Mouse (Mus musculus) lung, postnatal 0 days (tissue): ENCODE data around the gene Gcsh. TPM values are rescaled to one million over a fixed set of nuclear protein-coding genes. Genes with fewer than 3 reads are reported as not detected.
A peak's percentile ranks its signal among the peaks of the same experiment; 100 is the strongest.

Experiments used
- ATAC-seq: fragments of 200-750 bp; cut with Nextera tagmentation; 2 replicates; pipeline ENCODE4 v1.8.0; 2017; ENCODE audit warnings: moderate library complexity
- DNase-seq: peaks from one replicate; pipeline ENCODE4 v3.0.0-alpha.2; 2016; ENCODE audit warnings: low spot score
- H3K27ac ChIP-seq: fragments of 300-500 bp; sonication (generic); 2 replicates; pipeline ENCODE4 v1.5.1; 2014; ENCODE audit warnings: antibody characterized with exemption, mild to moderate bottlenecking, low read length, mixed read lengths
- H3K27me3 ChIP-seq: fragments of 300-500 bp; sonication (generic); replicated peaks from 2 replicates; pipeline ENCODE4 v1.6.1; 2014; ENCODE audit warnings: low read length, mixed read lengths; ENCODE audit not compliant: insufficient read depth
- H3K36me3 ChIP-seq: fragments of 300-500 bp; sonication (generic); 2 replicates; pipeline ENCODE4 v1.6.1; 2014; ENCODE audit warnings: low read length, mixed read lengths; ENCODE audit not compliant: insufficient read depth
- H3K4me1 ChIP-seq: fragments of 300-500 bp; sonication (generic); 2 replicates; pipeline ENCODE4 v1.6.1; 2014; ENCODE audit warnings: antibody characterized with exemption, low read depth, low read length, mixed read lengths; ENCODE audit not compliant: insufficient read depth
- H3K4me2 ChIP-seq: fragments of 300-500 bp; sonication (generic); replicated peaks from 2 replicates; pipeline ENCODE4 v1.6.1; 2014; ENCODE audit warnings: low read depth, mild to moderate bottlenecking, low read length, moderate library complexity, mixed read lengths
- H3K4me3 ChIP-seq: fragments of 300-500 bp; sonication (generic); 2 replicates; pipeline ENCODE4 v1.5.1; 2014; ENCODE audit warnings: low read depth, low read length
- H3K9ac ChIP-seq: fragments of 300-500 bp; sonication (generic); replicated peaks from 2 replicates; pipeline ENCODE4 v1.6.1; 2014; ENCODE audit warnings: low read depth, mild to moderate bottlenecking
- H3K9me3 ChIP-seq: fragments of 300-500 bp; sonication (generic); 2 replicates; pipeline ENCODE4 v1.6.1; 2016; ENCODE audit warnings: low read length, mixed read lengths
- CTCF ChIP-seq: IDR thresholded peaks from 2 replicates; pipeline ENCODE4 v1.5.1; 2016; ENCODE audit warnings: antibody characterized with exemption, mild to moderate bottlenecking
- EP300 ChIP-seq: IDR thresholded peaks from 2 replicates; pipeline ENCODE4 v1.6.1; 2016; ENCODE audit warnings: antibody characterized with exemption, mild to moderate bottlenecking, control low read depth
- WGBS: fragments of 180-500 bp; shearing (Covaris S2); extraction: QIAGEN DNeasy Blood & Tissue Kit; methylation state at CpG from one replicate; pipeline ENCODE4 v1.1.7; 2014; 5-methylcytosine and 5-hydroxymethylcytosine counted together
- polyA plus RNA-seq: library from polyadenylated mRNA; unstranded; fragments of >200 nt; fragmentation: Nextera tagmentation; extraction: Ambion mirVana; gene quantifications from 2 replicates; pipeline ENCODE4 v1.2.1, GENCODE M21; 2015

The Gcsh gene
- polyA plus RNA-seq, 1 experiment from 2014 or later, result 47.2 TPM

DNA sequence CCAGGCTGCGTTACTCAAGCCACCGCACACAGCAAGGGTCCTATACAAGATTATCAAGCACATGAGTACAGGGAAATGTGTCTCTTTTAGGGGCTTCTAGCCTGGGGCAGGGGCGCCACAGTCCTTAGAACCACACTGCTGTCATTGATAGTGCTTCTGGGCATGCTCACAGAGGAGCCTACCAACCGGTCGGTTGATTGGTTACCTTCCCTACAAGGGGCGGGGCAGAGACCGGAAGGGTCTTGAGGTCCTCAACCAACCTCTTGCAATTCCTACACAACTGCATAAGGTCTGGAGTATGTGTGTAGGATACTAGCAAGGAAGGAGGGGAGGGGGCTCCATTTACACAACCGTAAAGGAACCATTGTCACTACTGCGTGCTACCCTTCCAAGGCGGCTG lies 35.3 kb upstream of the Gcsh start:
- Histone ChIP-seq H3K27ac (no peak overlapping the region), H3K27me3 (no peaks in the 10 kb centered on the region), H3K9ac (no peak overlapping the region), H3K36me3 (no peaks in the 10 kb centered on the region), H3K4me3 (no peak overlapping the region), H3K4me1 (no peaks in the 10 kb centered on the region), H3K9me3 (no peaks in the 10 kb centered on the region), H3K4me2 (no peak overlapping the region)
- WGBS, result 91% methylated on average over 10 of the region's 10 CpGs
- TF ChIP-seq CTCF (no peak), EP300 (no peak)
- no peak for DNase-seq
- ATAC-seq, result no peak

DNA sequence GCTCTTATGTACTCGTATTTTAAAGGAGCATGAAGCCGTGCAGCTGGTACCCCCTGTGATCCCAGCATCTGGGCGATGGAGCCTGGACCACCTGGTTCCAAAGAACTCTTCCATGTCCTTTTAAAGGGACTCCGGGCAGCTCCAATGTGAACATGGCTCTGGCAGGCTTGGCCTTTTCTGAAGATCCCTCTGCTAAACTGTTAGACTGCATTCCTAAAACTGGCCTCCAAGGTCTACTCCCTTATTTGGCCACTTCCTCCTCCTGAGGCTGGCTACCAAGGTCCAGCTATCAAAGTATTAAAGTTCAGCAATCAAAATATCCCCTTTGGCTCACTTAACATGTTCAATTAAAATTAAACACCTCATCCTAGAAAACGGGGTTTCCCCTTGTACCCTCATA lies 34.3 kb upstream of the Gcsh start:
- H3K36me3 ChIP-seq, result no peaks in the 10 kb centered on the region
- H3K9ac ChIP-seq, result no peak overlapping the region
- 77% methylated on average over 5 of the region's 5 CpGs for WGBS
- H3K4me3 ChIP-seq, result no peak overlapping the region
- DNase-seq (no peak), ATAC-seq (no peak)
- H3K27me3 ChIP-seq, result no peaks in the 10 kb centered on the region
- H3K4me2 ChIP-seq, result no peak overlapping the region
- TF ChIP-seq EP300, result no peak
- no peak for TF ChIP-seq CTCF
- no peak overlapping the region for H3K27ac ChIP-seq
- no peaks in the 10 kb centered on the region for H3K9me3 ChIP-seq
- no peaks in the 10 kb centered on the region for H3K4me1 ChIP-seq

DNA sequence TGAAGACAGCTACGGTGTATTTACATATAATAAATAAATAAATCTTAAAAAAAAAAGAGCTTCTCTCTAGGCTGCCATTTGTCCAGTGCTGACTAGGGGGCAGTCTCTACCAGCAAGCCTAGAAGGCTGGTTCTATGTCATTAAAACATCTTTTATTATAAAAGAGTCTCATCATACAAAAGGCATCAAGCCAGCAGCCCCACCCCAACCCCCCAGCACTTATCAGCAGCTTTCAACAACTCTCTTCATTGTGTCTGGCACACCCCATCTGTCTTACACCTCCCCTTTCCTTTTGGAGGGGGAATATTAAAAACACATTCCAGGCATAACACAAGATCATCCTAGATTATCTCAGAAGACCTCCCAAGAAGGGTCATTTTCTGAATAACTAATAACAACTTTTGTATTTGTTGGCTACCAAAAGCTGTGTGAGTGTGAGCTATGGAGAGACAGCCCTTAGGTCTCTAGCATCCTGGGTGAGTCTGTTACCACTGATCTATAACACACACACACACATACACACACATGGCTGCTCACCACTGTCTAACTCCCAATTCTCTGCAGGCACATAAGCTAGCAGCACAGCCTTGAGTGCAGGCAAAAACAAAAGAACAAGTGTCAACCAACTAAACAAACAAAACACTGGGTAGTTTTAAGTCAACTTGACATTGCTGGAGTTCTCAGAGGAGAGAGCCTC lies 29.1 kb upstream of the Gcsh start:
- no peak overlapping the region for H3K9ac ChIP-seq
- no peak for TF ChIP-seq EP300
- TF ChIP-seq CTCF, result peak; percentile 13; the same call in 1 of the 2 replicates
- ATAC-seq (no peak; the same call in 1 of the 2 replicates), DNase-seq (peak; percentile 17)
- no peaks in the 10 kb centered on the region for H3K27me3 ChIP-seq
- H3K27ac ChIP-seq, result no peak overlapping the region
- no peaks in the 10 kb centered on the region for H3K36me3 ChIP-seq
- WGBS, result 37% methylated on average over 1 of the region's 1 CpGs
- H3K4me1 ChIP-seq, result no peaks in the 10 kb centered on the region
- H3K4me2 ChIP-seq, result no peak overlapping the region
- no peak overlapping the region for H3K4me3 ChIP-seq
- no peaks in the 10 kb centered on the region for H3K9me3 ChIP-seq

DNA sequence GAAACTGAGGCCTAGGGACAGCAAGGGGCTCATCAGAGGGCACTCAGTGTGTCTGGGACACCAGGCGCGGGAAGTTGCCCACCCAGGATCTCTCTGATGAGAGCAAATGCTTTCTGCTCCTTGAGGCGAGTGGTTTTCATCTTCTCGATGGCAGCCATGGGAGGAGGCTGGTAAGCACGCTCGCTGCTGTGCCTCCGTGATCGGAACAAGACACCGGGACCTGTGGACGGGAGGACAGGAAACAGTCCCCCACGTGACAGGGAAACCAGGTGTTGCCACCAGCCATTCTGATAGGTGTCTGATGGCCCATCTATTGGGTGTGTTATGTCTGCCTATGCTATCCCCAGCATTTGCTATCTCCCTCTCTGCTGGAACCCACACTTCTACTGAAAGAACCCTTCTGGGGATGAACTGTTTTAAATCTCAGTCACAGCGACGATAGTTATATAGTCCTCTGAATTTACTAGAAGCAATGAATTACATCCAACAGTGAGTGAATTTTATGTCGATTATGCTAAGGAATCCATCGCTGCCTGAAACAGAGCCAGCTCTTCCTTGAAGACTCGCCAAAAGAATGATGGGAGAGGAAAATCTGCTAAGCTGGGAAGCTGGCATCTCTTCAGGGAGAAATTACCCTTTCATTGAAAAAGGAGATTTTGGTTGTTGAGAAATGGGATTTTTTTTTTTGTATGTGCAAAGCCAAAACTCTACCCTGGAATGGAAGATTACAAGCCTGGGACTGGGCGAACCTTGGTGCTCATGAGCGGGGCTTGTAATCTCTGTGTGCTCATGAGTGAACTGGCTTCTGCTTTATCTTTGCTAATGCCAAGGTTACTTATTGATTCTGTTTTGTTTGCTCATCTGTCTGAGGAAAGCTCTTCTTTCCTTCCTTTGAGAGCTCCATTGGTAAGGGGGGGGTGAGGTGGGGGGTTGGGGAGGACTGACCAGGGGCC lies 26.3 kb upstream of the Gcsh start:
- no peaks in the 10 kb centered on the region for H3K4me1 ChIP-seq
- no peak overlapping the region for H3K27ac ChIP-seq
- H3K4me3 ChIP-seq, result no peak overlapping the region
- H3K9ac ChIP-seq, result no peak overlapping the region
- no peaks in the 10 kb centered on the region for H3K27me3 ChIP-seq
- no peaks in the 10 kb centered on the region for H3K36me3 ChIP-seq
- TF ChIP-seq EP300, result no peak
- no peak for TF ChIP-seq CTCF
- 73% methylated on average over 18 of the region's 18 CpGs for WGBS
- DNase-seq (no peak), ATAC-seq (no peak)
- H3K9me3 ChIP-seq, result no peaks in the 10 kb centered on the region
- no peak overlapping the region for H3K4me2 ChIP-seq

DNA sequence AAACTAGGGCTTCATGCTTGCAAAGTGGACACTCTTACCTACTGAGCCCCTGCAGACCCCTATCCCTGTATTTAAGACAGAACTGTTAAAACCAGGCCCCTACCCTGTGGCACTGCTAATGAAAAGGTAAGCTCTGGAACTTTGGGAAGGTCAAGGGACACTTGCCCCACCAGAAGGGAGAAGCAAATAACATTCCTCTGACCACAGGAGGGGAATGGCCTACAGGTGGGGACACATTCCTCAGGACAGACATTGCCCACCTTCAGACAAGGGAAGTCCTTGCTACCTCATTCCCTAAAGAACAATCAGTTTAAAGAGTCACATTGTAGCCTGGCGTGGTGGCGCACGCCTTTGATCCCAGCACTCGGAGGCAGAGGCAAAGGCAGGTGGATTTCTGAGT lies 24.6 kb upstream of the Gcsh start:
- TF ChIP-seq CTCF, result no peak
- no peak for TF ChIP-seq EP300
- Histone ChIP-seq H3K36me3 (no peaks in the 10 kb centered on the region), H3K4me2 (no peak overlapping the region), H3K9me3 (no peaks in the 10 kb centered on the region), H3K4me1 (no peaks in the 10 kb centered on the region), H3K27me3 (no peaks in the 10 kb centered on the region), H3K9ac (no peak overlapping the region), H3K27ac (no peak overlapping the region), H3K4me3 (no peak overlapping the region)
- no peak for ATAC-seq
- no peak for DNase-seq
- WGBS, result 90% methylated on average over 4 of the region's 4 CpGs

DNA sequence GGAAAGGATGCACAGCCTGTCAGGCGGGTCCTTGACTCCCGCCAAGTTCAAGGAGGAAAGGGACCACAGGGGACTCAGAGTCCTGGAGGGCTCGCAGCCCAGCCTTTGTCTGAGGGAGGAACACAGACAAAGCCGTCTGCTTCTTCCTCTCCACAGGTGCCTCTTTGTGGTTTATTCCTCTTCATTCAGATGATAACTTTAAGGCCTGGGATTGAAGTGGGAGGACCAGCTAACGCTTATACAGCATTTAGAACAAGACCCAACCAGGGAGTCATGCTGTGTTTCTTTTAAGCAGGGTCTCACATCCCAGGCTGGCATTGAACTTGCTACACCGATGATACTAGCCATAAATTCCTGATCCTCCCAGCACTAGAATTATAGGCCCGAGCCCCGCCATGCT lies 23.7 kb upstream of the Gcsh start:
- no peak for ATAC-seq
- Histone ChIP-seq H3K36me3 (no peaks in the 10 kb centered on the region), H3K9ac (no peak overlapping the region), H3K4me3 (no peak overlapping the region), H3K27ac (no peak overlapping the region), H3K27me3 (no peaks in the 10 kb centered on the region), H3K4me1 (no peaks in the 10 kb centered on the region), H3K4me2 (no peak overlapping the region), H3K9me3 (no peaks in the 10 kb centered on the region)
- TF ChIP-seq EP300 (no peak), CTCF (no peak)
- DNase-seq, result no peak
- WGBS, result 76% methylated on average over 8 of the region's 8 CpGs
